Mouse (Mus musculus) stomach, postnatal 0 days (tissue): ENCODE results near the gene Best2.

ENCODE experiments used
- CTCF ChIP-seq: IDR thresholded peaks from 2 replicates; pipeline ENCODE4 v1.5.1; 2016; ENCODE audit warnings: antibody characterized with exemption, low read depth, mild to moderate bottlenecking, moderate library complexity
- EP300 ChIP-seq: optimal IDR thresholded peaks from 2 replicates; pipeline ENCODE3; 2016; ENCODE audit warnings: antibody characterized with exemption

DNA sequence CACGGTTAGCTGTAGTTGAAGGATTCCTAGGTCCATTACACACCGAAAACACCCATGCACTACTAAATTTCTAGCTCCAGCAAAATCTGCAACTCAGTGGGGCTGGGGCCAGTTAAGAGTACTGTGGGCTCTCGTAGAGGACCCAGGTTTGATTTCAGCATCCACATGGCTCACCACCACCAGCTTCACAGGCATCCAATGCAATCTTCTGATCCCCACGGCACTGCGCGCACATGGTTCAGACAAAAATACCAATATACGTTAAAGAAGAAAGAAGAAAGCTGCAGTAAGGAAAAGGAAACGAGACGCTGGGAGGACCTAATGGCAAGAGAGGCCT is 22.0 kb upstream of the Best2 start:
- TF ChIP-seq CTCF (no peak), EP300 (no peak)
